Comparison of ENCODE assay signal across 9 mouse cellular contexts in genomic region chr15:32766011-32766701, GRCm38 (mm10).
DNase-seq lines count a peak whose midpoint lies in the region; ATAC-seq and TF ChIP-seq lines count a peak whose summit lies in the region.
"Had no signal": no experiment of that assay in that cellular context is flagged by ENCODE, and none has a peak within 500 bp of the region (broad histone marks: within the 10 kb centered on the region; RNA-seq: fewer than 3 reads in every experiment).

No protein-coding gene starts in this region.

- no peak overlapping the region for H3K27ac ChIP-seq in heart, adult 2 months
- no peak overlapping the region for H3K27ac ChIP-seq in heart, embryonic 10.5 days
- no peak overlapping the region for H3K27ac ChIP-seq in bone marrow, adult 2 months (ENCODE audit: control insufficient read depth, insufficient read depth, low read depth, low read length, poor library complexity)
- H3K27ac ChIP-seq in forebrain, embryonic 16.5 days (ENCODE audit: low read length), result no peak overlapping the region
- H3K27ac ChIP-seq in lung, embryonic 16.5 days (ENCODE audit: low read length), result no peak overlapping the region
- H3K27ac ChIP-seq: macrophage had no signal

- H3K27me3 ChIP-seq in heart, adult 2 months (ENCODE audit: control insufficient read depth, insufficient read depth, low read length), result no peaks in the 10 kb centered on the region
- H3K27me3 ChIP-seq in heart, embryonic 10.5 days (ENCODE audit: insufficient read depth, poor library complexity, severe bottlenecking), result no peaks in the 10 kb centered on the region
- no peaks in the 10 kb centered on the region for H3K27me3 ChIP-seq in forebrain, embryonic 16.5 days (replicated peaks; ENCODE audit: control insufficient read depth, insufficient read depth, low read length)
- H3K27me3 ChIP-seq in lung, embryonic 16.5 days (ENCODE audit: control insufficient read depth, insufficient read depth, low read depth, low read length), result no peaks in the 10 kb centered on the region

- H3K4me1 ChIP-seq in heart, adult 2 months (ENCODE audit: control insufficient read depth, insufficient read depth, low read length), result no peaks in the 10 kb centered on the region
- H3K4me1 ChIP-seq in heart, embryonic 10.5 days, result no peaks in the 10 kb centered on the region
- H3K4me1 ChIP-seq in bone marrow, adult 2 months (ENCODE audit: control insufficient read depth, insufficient read depth, low read length), result no peaks in the 10 kb centered on the region
- H3K4me1 ChIP-seq in forebrain, embryonic 16.5 days (replicated peaks; ENCODE audit: control insufficient read depth, insufficient read depth, low read length), result no peaks in the 10 kb centered on the region
- H3K4me1 ChIP-seq in lung, embryonic 16.5 days (replicated peaks; ENCODE audit: control insufficient read depth, insufficient read depth, low read length), result no peaks in the 10 kb centered on the region

- no peak for DNase-seq in heart, adult 2 months
- no peak for DNase-seq in heart, embryonic 10.5 days (ENCODE audit: low spot score)
- peak; percentile 15 for DNase-seq in 3134 (ENCODE audit: extremely low read depth, insufficient read length, low spot score)
- DNase-seq in telencephalon, adult 2 months (ENCODE audit: low read depth, low spot score), result peak; percentile 17
- no peak for DNase-seq in frontal cortex, postnatal 14 days (ENCODE audit: low spot score in 2 of 2)

- no peaks in the 10 kb centered on the region for H3K36me3 ChIP-seq in heart, adult 2 months (ENCODE audit: control insufficient read depth, insufficient read depth, low read length)
- H3K36me3 ChIP-seq in heart, embryonic 10.5 days, result no peaks in the 10 kb centered on the region
- no peaks in the 10 kb centered on the region for H3K36me3 ChIP-seq in forebrain, embryonic 16.5 days (ENCODE audit: control insufficient read depth, insufficient read depth)
- H3K36me3 ChIP-seq in lung, embryonic 16.5 days (ENCODE audit: control insufficient read depth, insufficient read depth, low read length), result no peaks in the 10 kb centered on the region

- ATAC-seq in forebrain, embryonic 16.5 days, result peak; percentile 95
- peak; percentile 59 for ATAC-seq in lung, embryonic 16.5 days (ENCODE audit: low read depth)

- no peaks in the 10 kb centered on the region for H3K79me2 ChIP-seq in heart, adult 2 months (replicated peaks; ENCODE audit: control insufficient read depth, insufficient read depth, low read length)

- no peak for TF ChIP-seq POLR2A in heart, adult 2 months (IDR thresholded peaks at IDR 0.05; ENCODE audit: insufficient read depth, low read depth, low read length)
- TF ChIP-seq POLR2A in bone marrow, adult 2 months (IDR thresholded peaks at IDR 0.05; ENCODE audit: borderline replicate concordance, control insufficient read depth, low read depth, low read length), result no peak

- no peak overlapping the region for H3K4me2 ChIP-seq in forebrain, embryonic 16.5 days (ENCODE audit: low read length)
- no peak overlapping the region for H3K4me2 ChIP-seq in lung, embryonic 16.5 days (ENCODE audit: low read depth, low read length)

- no peaks in the 10 kb centered on the region for H3K9me3 ChIP-seq in heart, embryonic 10.5 days
- H3K9me3 ChIP-seq in forebrain, embryonic 16.5 days (ENCODE audit: control insufficient read depth, low read length), result no peaks in the 10 kb centered on the region
- no peaks in the 10 kb centered on the region for H3K9me3 ChIP-seq in lung, embryonic 16.5 days (ENCODE audit: control insufficient read depth, low read length)

- 2% methylated on average over 4 of the region's 4 CpGs for WGBS in heart, adult 2 months
- 6% methylated on average over 4 of the region's 4 CpGs for WGBS in heart, embryonic 10.5 days
- 8% methylated on average over 4 of the region's 4 CpGs for WGBS in bone marrow, adult 2 months
- 1% methylated on average over 4 of the region's 4 CpGs for WGBS in forebrain, embryonic 16.5 days
- 4% methylated on average over 4 of the region's 4 CpGs for whole genome bisulfite sequencing in lung, embryonic 16.5 days

- H3K9ac ChIP-seq in heart, adult 2 months (ENCODE audit: low read depth, low read length), result no peak overlapping the region
- no peak overlapping the region; the same call in 1 of the 2 replicates for H3K9ac ChIP-seq in forebrain, embryonic 16.5 days (replicated peaks; ENCODE audit: low read depth, low read length)
- no peak overlapping the region for H3K9ac ChIP-seq in lung, embryonic 16.5 days (ENCODE audit: low read length)

- TF ChIP-seq CTCF in heart, adult 2 months (IDR thresholded peaks at IDR 0.05), result peak; percentile 87
- peak; percentile 9; the same call in 1 of the 2 replicates for TF ChIP-seq CTCF in bone marrow, adult 2 months (IDR thresholded peaks at IDR 0.05; ENCODE audit: control insufficient read depth, insufficient read depth, low read length)

- no peak for TF ChIP-seq EP300 in heart, adult 2 months (IDR thresholded peaks at IDR 0.05; ENCODE audit: insufficient read depth, low read depth, low read length)

- no peak overlapping the region for H3K4me3 ChIP-seq in heart, adult 2 months
- no peak overlapping the region for H3K4me3 ChIP-seq in heart, embryonic 10.5 days
- no peak overlapping the region for H3K4me3 ChIP-seq in bone marrow, adult 2 months (replicated peaks; ENCODE audit: control insufficient read depth, low read depth, low read length)
- no peak overlapping the region for H3K4me3 ChIP-seq in forebrain, embryonic 16.5 days (replicated peaks; ENCODE audit: low read length)
- H3K4me3 ChIP-seq in lung, embryonic 16.5 days (ENCODE audit: low read length), result no peak overlapping the region

- intact Hi-C loops in heart, adult 2 months (cut with DNase I), result loop anchor here (5.0 to 10.0 kb wide), 3 partner anchors 519 to 1151 kb away; no protein-coding TSS in a partner anchor

Comparison
In these comparisons a context has a peak if more than half of its experiments do, and no peak if none do; other contexts are left out.
1. DNase-seq: peak in 3134 (single experiment) and telencephalon, adult 2 months (single experiment); none in heart, adult 2 months (0 of 2), heart, embryonic 10.5 days (single experiment) and frontal cortex, postnatal 14 days (0 of 2).